Mouse (Mus musculus): ENCODE measurements around the gene Zfp423. TPM values are rescaled to one million over a fixed set of nuclear protein-coding genes. Genes with fewer than 3 reads are reported as not detected.

Gene Zfp423
- polyA plus RNA-seq, 1 experiment = not detected

- Histone ChIP-seq H3K36me3 (ENCODE audit: control insufficient read depth) (no peaks in the 10 kb centered on the region), H3K4me1 (ENCODE audit: control insufficient read depth) (no peaks in the 10 kb centered on the region), H3K4me3 (replicated peaks) (no peak overlapping the region), H3K9me3 (ENCODE audit: control insufficient read depth, low read length) (no peaks in the 10 kb centered on the region), H3K27me3 (ENCODE audit: control insufficient read depth) (no peaks in the 10 kb centered on the region; the same call in 1 of the 2 replicates)
- TF ChIP-seq GATA1 (IDR thresholded peaks at IDR 0.05; ENCODE audit: low read length) (no peak), TAL1 (IDR thresholded peaks at IDR 0.05; ENCODE audit: low read length) (no peak)
Observed at GRCm38 (mm10) chr8:87935088-87935680, 24.2 kb downstream of the Zfp423 start.

GRCm38 (mm10) chr8:87934175-87934574 is 25.2 kb downstream of the Zfp423 start:
- no peak for TF ChIP-seq TAL1 (IDR thresholded peaks at IDR 0.05; ENCODE audit: low read length)
- no peak for TF ChIP-seq GATA1 (IDR thresholded peaks at IDR 0.05; ENCODE audit: low read length)
- Histone ChIP-seq H3K4me1 (ENCODE audit: control insufficient read depth) (no peaks in the 10 kb centered on the region), H3K9me3 (ENCODE audit: control insufficient read depth, low read length) (no peaks in the 10 kb centered on the region)

GRCm38 (mm10) chr8:87933752-87934151 is 25.6 kb downstream of the Zfp423 start:
- no peaks in the 10 kb centered on the region for H3K4me1 ChIP-seq (ENCODE audit: control insufficient read depth)
- H3K36me3 ChIP-seq (ENCODE audit: control insufficient read depth) = no peaks in the 10 kb centered on the region
- H3K9me3 ChIP-seq (ENCODE audit: control insufficient read depth, low read length) = no peaks in the 10 kb centered on the region
- no peak overlapping the region for H3K4me3 ChIP-seq (replicated peaks)
- no peaks in the 10 kb centered on the region; the same call in 1 of the 2 replicates for H3K27me3 ChIP-seq (ENCODE audit: control insufficient read depth)
- no peak for TF ChIP-seq TAL1 (IDR thresholded peaks at IDR 0.05; ENCODE audit: low read length)
- TF ChIP-seq GATA1 (IDR thresholded peaks at IDR 0.05; ENCODE audit: low read length) = no peak

More at GRCm38 (mm10) chr8:87934175-87934574, 25.2 kb downstream of the Zfp423 start:
- no peaks in the 10 kb centered on the region; the same call in 1 of the 2 replicates for H3K27me3 ChIP-seq (ENCODE audit: control insufficient read depth)
- no peaks in the 10 kb centered on the region for H3K36me3 ChIP-seq (ENCODE audit: control insufficient read depth)
- no peak overlapping the region for H3K4me3 ChIP-seq (replicated peaks)

- Histone ChIP-seq H3K27me3 (ENCODE audit: control insufficient read depth) (no peaks in the 10 kb centered on the region), H3K4me3 (replicated peaks) (no peak overlapping the region), H3K4me1 (ENCODE audit: control insufficient read depth) (no peaks in the 10 kb centered on the region), H3K9me3 (ENCODE audit: control insufficient read depth, low read length) (no peaks in the 10 kb centered on the region), H3K36me3 (ENCODE audit: control insufficient read depth) (no peaks in the 10 kb centered on the region)
- TF ChIP-seq GATA1 (IDR thresholded peaks at IDR 0.05; ENCODE audit: low read length) (no peak), TAL1 (IDR thresholded peaks at IDR 0.05; ENCODE audit: low read length) (no peak)
Observed at GRCm38 (mm10) chr8:87928857-87929256, 30.5 kb downstream of the Zfp423 start.

DNA sequence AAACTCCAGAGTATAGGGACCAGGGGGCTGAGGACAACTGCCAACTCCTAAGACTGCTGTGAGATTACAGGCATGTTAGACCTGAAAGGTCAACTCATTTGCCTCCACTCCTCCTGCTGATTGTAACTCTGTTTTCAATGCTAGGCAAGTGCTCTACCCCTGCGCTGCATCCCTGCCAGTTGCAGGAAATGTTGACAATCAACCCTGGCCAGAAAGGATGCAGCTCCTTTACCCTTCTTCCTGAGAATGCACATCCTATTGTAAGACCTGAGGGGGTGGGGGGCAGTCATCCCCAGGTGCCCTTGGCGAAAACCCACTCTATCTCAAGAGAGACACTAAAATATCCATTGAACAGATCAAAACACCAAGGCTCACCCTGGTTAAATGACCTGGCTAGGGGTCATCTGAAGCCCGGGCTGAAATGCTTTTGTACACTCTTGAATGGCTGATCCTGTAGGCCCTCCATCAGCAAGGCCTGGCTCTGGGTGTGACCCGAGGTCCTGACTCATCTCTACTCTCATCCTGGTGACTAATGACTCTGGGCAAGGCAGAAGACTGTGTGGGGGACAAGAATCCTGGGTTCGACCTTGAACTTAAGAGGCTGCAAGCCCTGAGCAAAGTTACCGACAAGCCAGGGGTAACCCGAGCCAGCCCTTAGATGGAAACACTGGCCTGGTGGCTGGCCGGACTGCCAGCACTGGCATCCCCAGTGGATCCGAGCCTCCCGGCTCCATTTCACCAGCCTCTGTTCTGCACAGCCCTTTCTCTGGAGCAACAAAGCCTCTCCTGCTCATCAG is 32.2 kb downstream of the Zfp423 start:
- H3K4me1 ChIP-seq (ENCODE audit: control insufficient read depth) = no peaks in the 10 kb centered on the region
- H3K9me3 ChIP-seq (ENCODE audit: control insufficient read depth, low read length) = no peaks in the 10 kb centered on the region
- H3K36me3 ChIP-seq (ENCODE audit: control insufficient read depth) = no peaks in the 10 kb centered on the region
- TF ChIP-seq TAL1 (IDR thresholded peaks at IDR 0.05; ENCODE audit: low read length) = no peak
- no peak for TF ChIP-seq GATA1 (IDR thresholded peaks at IDR 0.05; ENCODE audit: low read length)
- no peak overlapping the region for H3K4me3 ChIP-seq (replicated peaks)
- no peaks in the 10 kb centered on the region for H3K27me3 ChIP-seq (ENCODE audit: control insufficient read depth)

DNA sequence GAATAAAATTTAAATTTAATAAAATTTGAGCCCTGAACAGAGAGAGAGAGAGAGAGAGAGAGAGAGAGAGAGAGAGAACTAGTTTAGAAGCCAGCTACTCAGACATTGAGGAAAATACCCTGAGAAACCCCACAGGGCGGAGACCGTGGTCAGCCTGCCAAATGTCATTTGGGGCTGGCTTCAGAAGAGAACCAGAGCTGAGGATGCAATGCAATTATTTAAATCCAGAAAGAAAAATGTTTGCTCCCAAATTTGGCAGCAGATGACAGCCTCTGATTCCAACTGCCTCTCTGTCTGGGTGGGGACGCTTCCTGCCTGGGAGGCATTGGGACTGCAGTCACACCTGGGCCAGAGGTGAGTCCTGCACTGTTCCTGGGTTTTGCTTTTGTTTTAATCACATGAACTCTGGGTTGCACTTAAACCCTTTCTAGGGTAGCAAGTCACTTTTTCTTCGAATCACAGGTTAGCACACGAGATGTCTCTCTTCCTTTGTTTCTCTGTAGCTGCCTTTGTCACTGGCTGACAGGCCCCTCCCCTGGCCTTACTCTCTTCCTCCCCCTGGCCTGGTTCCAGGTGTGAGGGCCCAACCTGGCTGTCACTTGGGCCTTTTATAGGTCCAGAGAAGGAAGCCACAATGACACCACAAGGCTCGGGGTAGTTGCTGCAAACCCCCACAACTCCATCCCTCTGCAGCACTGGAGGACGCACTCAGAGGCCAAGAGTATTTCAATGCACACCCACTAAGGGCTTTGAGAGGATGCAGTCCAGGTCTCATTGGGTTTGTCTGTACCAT is 33.1 kb downstream of the Zfp423 start:
- Histone ChIP-seq H3K36me3 (ENCODE audit: control insufficient read depth) (no peaks in the 10 kb centered on the region), H3K4me3 (replicated peaks) (no peak overlapping the region), H3K9me3 (ENCODE audit: control insufficient read depth, low read length) (no peaks in the 10 kb centered on the region), H3K27me3 (ENCODE audit: control insufficient read depth) (no peaks in the 10 kb centered on the region), H3K4me1 (ENCODE audit: control insufficient read depth) (no peaks in the 10 kb centered on the region)
- no peak for TF ChIP-seq GATA1 (IDR thresholded peaks at IDR 0.05; ENCODE audit: low read length)
- no peak for TF ChIP-seq TAL1 (IDR thresholded peaks at IDR 0.05; ENCODE audit: low read length)

DNA sequence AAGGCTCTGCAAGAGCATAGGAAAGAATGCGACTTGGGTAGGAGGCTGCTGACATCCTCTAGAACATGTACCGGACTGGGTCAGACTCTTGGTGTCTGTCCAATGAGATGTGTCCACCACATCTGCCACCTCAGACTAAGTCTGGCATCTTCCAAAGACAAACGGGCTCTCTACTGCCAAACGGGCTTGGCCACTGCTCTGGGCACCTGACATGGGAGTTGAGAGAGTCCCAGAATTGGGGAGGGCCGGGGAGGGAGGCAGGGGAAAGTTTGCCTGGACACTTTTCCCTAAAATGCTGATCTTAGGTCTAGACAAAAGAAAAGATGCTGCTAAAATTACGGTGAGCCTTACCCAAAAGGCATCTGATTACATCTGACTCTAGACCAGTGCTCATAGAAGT is 36.5 kb downstream of the Zfp423 start:
- no peaks in the 10 kb centered on the region for H3K4me1 ChIP-seq (ENCODE audit: control insufficient read depth)
- TF ChIP-seq TAL1 (IDR thresholded peaks at IDR 0.05; ENCODE audit: low read length) (no peak), GATA1 (IDR thresholded peaks at IDR 0.05; ENCODE audit: low read length) (no peak)
- no peaks in the 10 kb centered on the region for H3K27me3 ChIP-seq (ENCODE audit: control insufficient read depth)
- H3K9me3 ChIP-seq (ENCODE audit: control insufficient read depth, low read length) = no peaks in the 10 kb centered on the region
- no peaks in the 10 kb centered on the region for H3K36me3 ChIP-seq (ENCODE audit: control insufficient read depth)
- no peak overlapping the region for H3K4me3 ChIP-seq (replicated peaks)

DNA sequence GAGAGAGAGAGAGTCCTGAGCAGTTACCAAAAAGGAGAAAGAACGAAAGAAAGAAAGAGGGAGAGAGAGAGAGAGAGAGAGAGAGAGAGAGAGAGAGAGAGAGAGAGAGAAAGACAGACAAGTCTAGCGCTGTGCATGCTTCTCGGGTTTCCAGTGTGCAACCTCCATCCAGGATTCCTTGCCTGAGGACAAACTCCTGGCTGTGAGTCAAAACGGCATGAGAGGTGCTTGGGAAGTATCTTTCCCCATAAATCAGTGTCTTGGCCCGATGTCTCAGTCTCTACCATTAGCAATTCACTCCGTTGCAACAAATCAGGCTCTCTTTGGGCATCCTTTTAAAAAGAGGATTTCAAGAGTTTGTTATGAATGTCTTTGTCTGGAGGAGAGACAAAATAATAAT is 36.9 kb downstream of the Zfp423 start:
- Histone ChIP-seq H3K36me3 (ENCODE audit: control insufficient read depth) (no peaks in the 10 kb centered on the region), H3K4me3 (replicated peaks) (no peak overlapping the region), H3K9me3 (ENCODE audit: control insufficient read depth, low read length) (no peaks in the 10 kb centered on the region)

GRCm38 (mm10) chr8:87918004-87918403 is 41.4 kb downstream of the Zfp423 start:
- Histone ChIP-seq H3K36me3 (ENCODE audit: control insufficient read depth) (no peaks in the 10 kb centered on the region), H3K4me3 (replicated peaks) (no peak overlapping the region), H3K27me3 (ENCODE audit: control insufficient read depth) (no peaks in the 10 kb centered on the region), H3K9me3 (ENCODE audit: control insufficient read depth, low read length) (no peaks in the 10 kb centered on the region), H3K4me1 (ENCODE audit: control insufficient read depth) (no peaks in the 10 kb centered on the region)
- no peak for TF ChIP-seq TAL1 (IDR thresholded peaks at IDR 0.05; ENCODE audit: low read length)
- TF ChIP-seq GATA1 (IDR thresholded peaks at IDR 0.05; ENCODE audit: low read length) = no peak

More for the DNA sequence above, 36.9 kb downstream of the Zfp423 start:
- Histone ChIP-seq H3K27me3 (ENCODE audit: control insufficient read depth) (no peaks in the 10 kb centered on the region), H3K4me1 (ENCODE audit: control insufficient read depth) (no peaks in the 10 kb centered on the region)
- TF ChIP-seq GATA1 (IDR thresholded peaks at IDR 0.05; ENCODE audit: low read length) (no peak), TAL1 (IDR thresholded peaks at IDR 0.05; ENCODE audit: low read length) (no peak)
